In genomic region chr3:121914459-121915185, GRCm38 (mm10) we compare ENCODE assay signal across 8 mouse cellular contexts. TPM values are rescaled to one million over a fixed set of nuclear protein-coding genes. Genes with fewer than 3 reads are reported as not detected.
DNase-seq lines count a peak whose midpoint lies in the region; ATAC-seq and TF ChIP-seq lines count a peak whose summit lies in the region.
"Had no signal": no experiment of that assay in that cellular context is flagged by ENCODE, and none has a peak within 500 bp of the region (broad histone marks: within the 10 kb centered on the region; RNA-seq: fewer than 3 reads in every experiment).

No protein-coding gene starts in this region.

- DNase-seq in R1 (ENCODE audit: low read depth, low spot score) = peak; percentile 21
- DNase-seq in adrenal gland, postnatal 14 days = peak; percentile 61
- peak; percentile 49 for DNase-seq in heart, postnatal 0 days (ENCODE audit: low spot score)
- no peak for DNase-seq in limb, embryonic 10.5 days (ENCODE audit: low spot score)
- no peak for DNase-seq in left cerebral cortex, postnatal 14 days (ENCODE audit: low spot score in 2 of 2)
- no peak for DNase-seq in cerebellum, postnatal 36 days

- no peaks in the 10 kb centered on the region for H3K9me3 ChIP-seq in heart, postnatal 0 days (replicated peaks; ENCODE audit: control insufficient read depth, low read length)
- no peaks in the 10 kb centered on the region for H3K9me3 ChIP-seq in limb, embryonic 10.5 days (replicated peaks)
- no peaks in the 10 kb centered on the region for H3K9me3 ChIP-seq in stomach, embryonic 15.5 days

- no peaks in the 10 kb centered on the region for H3K27me3 ChIP-seq in heart, postnatal 0 days (ENCODE audit: control insufficient read depth, insufficient read depth, low read length)
- no peaks in the 10 kb centered on the region for H3K27me3 ChIP-seq in limb, embryonic 10.5 days (ENCODE audit: low read depth, poor library complexity, severe bottlenecking)
- H3K27me3 ChIP-seq in stomach, embryonic 15.5 days (replicated peaks) = no peaks in the 10 kb centered on the region

- ATAC-seq in heart, postnatal 0 days (ENCODE audit: insufficient read depth, low read depth) = peak; percentile 77
- ATAC-seq in stomach, embryonic 15.5 days (ENCODE audit: insufficient read depth, low FRiP score, low read depth) = no peak

- H3K4me2 ChIP-seq in heart, postnatal 0 days (ENCODE audit: low read depth, low read length) = no peak overlapping the region
- H3K4me2 ChIP-seq in stomach, embryonic 15.5 days = no peak overlapping the region

- WGBS in heart, postnatal 0 days = 54% methylated on average over 13 of the region's 13 CpGs
- WGBS in limb, embryonic 10.5 days = 72% methylated on average over 13 of the region's 13 CpGs
- WGBS in stomach, embryonic 15.5 days = 47% methylated on average over 13 of the region's 13 CpGs

- H3K9ac ChIP-seq in heart, postnatal 0 days (replicated peaks; ENCODE audit: low read depth, low read length) = no peak overlapping the region
- H3K9ac ChIP-seq in stomach, embryonic 15.5 days = no peak overlapping the region

- H3K4me3 ChIP-seq in heart, postnatal 0 days (ENCODE audit: low read depth, low read length) = no peak overlapping the region
- H3K4me3 ChIP-seq in limb, embryonic 10.5 days = no peak overlapping the region
- no peak overlapping the region for H3K4me3 ChIP-seq in stomach, embryonic 15.5 days (replicated peaks)
- H3K4me3 ChIP-seq: megakaryocyte, embryonic 14.5 days had no signal

- no peaks in the 10 kb centered on the region for H3K4me1 ChIP-seq in heart, postnatal 0 days (ENCODE audit: control insufficient read depth, insufficient read depth)
- H3K4me1 ChIP-seq in limb, embryonic 10.5 days = peaks cover 6% of the 10 kb centered on the region
- no peaks in the 10 kb centered on the region for H3K4me1 ChIP-seq in stomach, embryonic 15.5 days

- no peaks in the 10 kb centered on the region for H3K36me3 ChIP-seq in heart, postnatal 0 days (replicated peaks; ENCODE audit: control insufficient read depth, insufficient read depth, low read length)
- no peaks in the 10 kb centered on the region for H3K36me3 ChIP-seq in limb, embryonic 10.5 days
- H3K36me3 ChIP-seq in stomach, embryonic 15.5 days = no peaks in the 10 kb centered on the region

- TF ChIP-seq EP300 in heart, postnatal 0 days (IDR thresholded peaks at IDR 0.05; ENCODE audit: low read depth) = no peak

- peak overlapping the region; percentile 85 for H3K27ac ChIP-seq in heart, postnatal 0 days (ENCODE audit: low read depth)
- peak overlapping the region; percentile 62; the same call in 1 of the 2 replicates for H3K27ac ChIP-seq in limb, embryonic 10.5 days
- H3K27ac ChIP-seq in stomach, embryonic 15.5 days = peak overlapping the region; percentile 68

- intact Hi-C loops in left cerebral cortex, postnatal 14 days (cut with DNase I) = loop anchor here (5.0 kb wide), 1 partner anchor 38 kb away; the partner anchor contains the start of gene Arhgap29

- TF ChIP-seq CTCF in heart, postnatal 0 days (IDR thresholded peaks at IDR 0.05; ENCODE audit: low read depth) = no peak

RNA-seq across cellular contexts. Expression of gene Arhgap29, which starts 37.7 kb away (rescaled TPM):
- 82.6 and 83.4 TPM in 2 replicates for total RNA-seq in adrenal gland, postnatal 14 days (2021)
- total RNA-seq in heart, postnatal 0 days (2014; rRNA removed; ENCODE audit: low replicate concordance) = 79.4 and 80.9 TPM in 2 replicates
- 28.5 and 29.5 TPM in 2 replicates for polyA plus RNA-seq in heart, postnatal 0 days (2015; fragmentation: Nextera tagmentation; extraction: Ambion mirVana)
- 32.0 and 39.7 TPM in 2 replicates for polyA plus RNA-seq in limb, embryonic 10.5 days (2016; fragmentation: Nextera tagmentation; extraction: Ambion mirVana)
- 39.4 and 42.8 TPM in 2 replicates for polyA plus RNA-seq in stomach, embryonic 15.5 days (2015; fragmentation: Nextera tagmentation; extraction: Ambion mirVana)
- total RNA-seq in left cerebral cortex, postnatal 14 days (2021) = 10 to 100 TPM; 26.3 to 28.2 TPM

Comparison
In these comparisons a context has a peak if more than half of its experiments do, and no peak if none do; other contexts are left out.
1. DNase-seq: peak in R1 (single experiment), adrenal gland, postnatal 14 days (single experiment) and heart, postnatal 0 days (single experiment); none in limb, embryonic 10.5 days (single experiment), left cerebral cortex, postnatal 14 days (0 of 2) and cerebellum, postnatal 36 days (0 of 2).
2. Peak in every context shown above with its lines, with median percentiles within 50 percentile points of each other: H3K27ac ChIP-seq.